In the genomic region with DNA sequence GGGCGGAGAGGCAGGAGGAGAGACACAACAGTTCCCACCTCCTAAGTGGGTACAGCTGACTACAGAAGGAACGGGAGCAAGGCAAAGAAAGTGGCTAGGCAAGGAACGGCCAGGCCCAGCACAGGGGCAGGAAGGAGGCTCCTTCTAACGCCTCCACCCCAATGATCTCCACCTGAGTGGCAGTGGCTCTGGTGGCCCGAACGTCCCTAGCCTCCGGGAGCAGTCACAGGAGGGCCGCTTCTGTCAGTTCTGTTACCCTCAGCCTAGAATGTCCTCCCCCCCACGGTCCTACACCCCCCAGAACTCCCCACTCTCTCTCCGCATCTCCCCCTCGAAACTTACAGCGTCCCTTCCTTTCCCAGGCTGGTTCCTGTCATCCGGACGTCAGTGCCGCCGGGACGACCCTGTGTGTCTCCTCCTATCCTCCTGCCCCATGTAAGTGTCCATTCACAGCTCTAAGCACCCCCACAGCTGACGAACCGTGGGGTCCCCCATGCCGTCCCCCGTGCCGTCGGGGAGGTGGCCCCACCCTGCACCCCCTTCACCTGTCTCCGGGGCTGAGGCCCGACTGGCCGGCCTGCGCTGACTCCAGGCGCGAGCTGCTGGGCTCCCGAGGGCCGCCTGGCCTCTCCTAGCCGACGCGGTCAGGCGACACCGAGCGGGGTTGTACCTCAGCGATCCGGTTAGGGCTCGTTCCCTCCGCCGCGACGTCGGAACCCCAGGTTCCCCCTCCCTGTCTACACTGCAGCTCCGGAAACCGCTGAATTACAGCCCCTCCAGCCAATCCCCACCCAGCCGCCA, we compare ENCODE assay signal across 8 mouse cellular contexts. TPM values are rescaled to one million over a fixed set of nuclear protein-coding genes. Genes with fewer than 3 reads are reported as not detected.
DNase-seq lines count a peak whose midpoint lies in the region; ATAC-seq lines count a peak whose summit lies in the region.

No protein-coding gene starts in this region.

- H3K27me3 ChIP-seq in midbrain, embryonic 12.5 days = 0 out of 2 replicates have a peak, but pooled peaks cover 4% of the 10 kb centered on the region

- H3K9me3 ChIP-seq in midbrain, embryonic 12.5 days = no peaks in the 10 kb centered on the region

- no peaks in the 10 kb centered on the region for H3K36me3 ChIP-seq in midbrain, embryonic 12.5 days

- under 1% methylated on average over 48 of the region's 48 CpGs for WGBS in midbrain, embryonic 12.5 days

- DNase-seq in adrenal gland, adult (ENCODE audit: inconsistent age in 2 of 2, low spot score in 1 of 2) = peak; percentile 45 to 77
- DNase-seq in adrenal gland, adult 8-10 months = no peak
- peak; percentile 89 for DNase-seq in urinary bladder, adult 2 months (ENCODE audit: low spot score)
- DNase-seq in urinary bladder, postnatal 25 days (ENCODE audit: low spot score) = no peak
- DNase-seq in kidney, postnatal 36 days = peak; percentile 36 to 57
- no peak for DNase-seq in left cerebral cortex, postnatal 25 days (ENCODE audit: low spot score in 2 of 2)

- peak overlapping the region; percentile 86 for H3K9ac ChIP-seq in midbrain, embryonic 12.5 days (replicated peaks)

- H3K27ac ChIP-seq in midbrain, embryonic 12.5 days (replicated peaks) = peak overlapping the region; percentile 58; the same call in 1 of the 2 replicates

- intact Hi-C loops in left cerebral cortex, postnatal 25 days (cut with DNase I) = no loop called here

- peak overlapping the region; percentile 91 for H3K4me3 ChIP-seq in midbrain, embryonic 12.5 days

- peak overlapping the region; percentile 70 for H3K4me2 ChIP-seq in midbrain, embryonic 12.5 days (replicated peaks)

- H3K4me1 ChIP-seq in midbrain, embryonic 12.5 days = peaks cover 21% of the 10 kb centered on the region

- ATAC-seq in granulocyte monocyte progenitor cell, adult 5-6 weeks (replicated peaks; ENCODE audit: poor library complexity, severe bottlenecking) = peak; percentile 85; the same call in 1 of the 2 replicates
- ATAC-seq in midbrain, embryonic 12.5 days (ENCODE audit: low FRiP score, low read depth) = 0 out of 2 replicates have a peak, but pooled peaks have one; percentile 1

RNA-seq across cellular contexts. Expression of gene Stat3, which starts 0.4 kb away (rescaled TPM):
- 100 to 1,000 TPM in 1 of 4 experiments, 10 to 100 TPM in 3; 84.0 to 116 (median 95.7) TPM for total RNA-seq in adrenal gland, adult 8-10 months (2022)
- 91.2 and 103 TPM in 2 replicates for polyA plus RNA-seq in urinary bladder, adult 2 months (2012; rRNA removed)
- 51.6 and 54.7 TPM in 2 replicates for total RNA-seq in granulocyte monocyte progenitor cell, adult 5-6 weeks (2014; fragmentation: Nextera tagmentation)
- 52.1 and 80.7 TPM in 2 replicates for total RNA-seq in granulocyte monocyte progenitor cell, adult 5-6 weeks (2017)
- 31.7 and 35.0 TPM in 2 replicates for polyA plus RNA-seq in midbrain, embryonic 12.5 days (2016; fragmentation: Nextera tagmentation; extraction: Ambion mirVana)
- 10 to 100 TPM; 44.1 to 45.0 TPM for total RNA-seq in left cerebral cortex, postnatal 25 days (2021)

RNA-seq across cellular contexts. Expression of gene Cavin1, which starts 31.8 kb away (rescaled TPM):
- 100 to 1,000 TPM; 321 to 363 (median 344) TPM for total RNA-seq in adrenal gland, adult 8-10 months (2022)
- 284 and 420 TPM in 2 replicates for polyA plus RNA-seq in urinary bladder, adult 2 months (2012; rRNA removed)
- total RNA-seq in granulocyte monocyte progenitor cell, adult 5-6 weeks (2014; fragmentation: Nextera tagmentation) = 1.1 and 1.5 TPM in 2 replicates
- total RNA-seq in granulocyte monocyte progenitor cell, adult 5-6 weeks (2017) = 0.93 and 1.6 TPM in 2 replicates
- 41.8 and 51.0 TPM in 2 replicates for polyA plus RNA-seq in midbrain, embryonic 12.5 days (2016; fragmentation: Nextera tagmentation; extraction: Ambion mirVana)
- 10 to 100 TPM; 16.6 to 18.0 TPM for total RNA-seq in left cerebral cortex, postnatal 25 days (2021)

Comparison
In these comparisons a context has a peak if more than half of its experiments do, and no peak if none do; other contexts are left out.
1. DNase-seq: peak in adrenal gland, adult (2 of 2), urinary bladder, adult 2 months (single experiment) and kidney, postnatal 36 days (2 of 2); none in adrenal gland, adult 8-10 months (single experiment), urinary bladder, postnatal 25 days (single experiment) and left cerebral cortex, postnatal 25 days (0 of 2).
2. RNA of gene Cavin1, which starts 31.8 kb away (total RNA-seq): 321 to 363 TPM in adrenal gland, adult 8-10 months; 16.6 to 18.0 TPM in left cerebral cortex, postnatal 25 days and 0.93 to 1.6 TPM in granulocyte monocyte progenitor cell, adult 5-6 weeks; every median in the first group is over 10 times any median in the second.